Mouse (Mus musculus) MEL (cell line): Measurements from ENCODE around the gene Ccdc141. TPM values are rescaled to one million over a fixed set of nuclear protein-coding genes. Genes with fewer than 3 reads are reported as not detected.

Experiments
- DNase-seq: peaks from one replicate; pipeline ENCODE4 v3.0.0; 2011; ENCODE audit warnings: low read depth, low spot score
- H3K27ac ChIP-seq: 2 replicates; pipeline ENCODE4 v1.5.1; 2012; ENCODE audit warnings: low read depth, mild to moderate bottlenecking, control low read depth, low read length, moderate library complexity; ENCODE audit not compliant: control insufficient read depth
- H3K27me3 ChIP-seq, 2 experiments: fragments of 150-350 bp in 1 of 2; sonication (generic) in 1 of 2; 2 replicates each; pipeline ENCODE4 v1.6.1; 2012; ENCODE audit warnings: low read length in 2 of 2, mild to moderate bottlenecking in 2 of 2, improper control_type of control experiment in 1 of 2, moderate library complexity in 1 of 2; ENCODE audit not compliant: insufficient read depth in 2 of 2, control insufficient read depth in 1 of 2
- H3K36me3 ChIP-seq, 2 experiments: 2 replicates each; pipeline ENCODE4 v1.6.1; 2012 to 2014; ENCODE audit warnings: low read length in 2 of 2, improper control_type of control experiment in 1 of 2, inconsistent platforms in 1 of 2, mild to moderate bottlenecking in 1 of 2; ENCODE audit not compliant: insufficient read depth in 2 of 2, control insufficient read depth in 1 of 2
- H3K4me1 ChIP-seq, 2 experiments: fragments of 150-350 bp in 1 of 2; sonication (generic) in 1 of 2; 2 replicates each; pipeline ENCODE4 v1.6.1; 2012; ENCODE audit warnings: low read length in 2 of 2, improper control_type of control experiment in 1 of 2, mild to moderate bottlenecking in 1 of 2; ENCODE audit not compliant: insufficient read depth in 2 of 2, control insufficient read depth in 1 of 2
- H3K4me3 ChIP-seq, 2 experiments: fragments of 150-350 bp in 1 of 2; sonication (generic) in 1 of 2; 2 replicates each; pipeline ENCODE4 v1.5.1; 2012; ENCODE audit warnings: low read depth in 2 of 2, low read length in 2 of 2, mild to moderate bottlenecking in 2 of 2, moderate library complexity in 2 of 2, control low read depth in 1 of 2, improper control_type of control experiment in 1 of 2; ENCODE audit not compliant: control insufficient read depth in 1 of 2, insufficient read depth in 1 of 2
- H3K79me2 ChIP-seq: 2 replicates; pipeline ENCODE4 v1.6.1; 2012; ENCODE audit warnings: mild to moderate bottlenecking, low read length, moderate library complexity; ENCODE audit not compliant: control insufficient read depth, poor library complexity, insufficient read depth
- H3K9ac ChIP-seq: 2 replicates; pipeline ENCODE4 v1.6.1; 2012; ENCODE audit warnings: low read depth, mild to moderate bottlenecking, control low read depth, low read length, moderate library complexity; ENCODE audit not compliant: control insufficient read depth, poor library complexity, severe bottlenecking
- H3K9me3 ChIP-seq: fragments of 150-350 bp; sonication (generic); replicated peaks from 2 replicates; pipeline ENCODE4 v1.6.1; 2012; ENCODE audit warnings: mild to moderate bottlenecking, low read length, improper control_type of control experiment, moderate library complexity; ENCODE audit not compliant: insufficient read depth
- CHD1 ChIP-seq: IDR thresholded peaks from 2 replicates; pipeline ENCODE4 v1.6.1; 2012; ENCODE audit warnings: low read depth, mild to moderate bottlenecking, inconsistent platforms, low read length, improper control_type of control experiment
- CHD2 ChIP-seq: IDR thresholded peaks from 2 replicates; pipeline ENCODE4 v1.6.1; 2011; ENCODE audit warnings: low read length, improper control_type of control experiment
- CTCF ChIP-seq, 3 experiments: IDR thresholded peaks in 2 of 3; conservative IDR thresholded peaks in 1 of 3; 2 replicates each; pipeline ENCODE4 v1.5.1; 2011 to 2012; ENCODE audit warnings: low read length in 3 of 3, low read depth in 2 of 3, mild to moderate bottlenecking in 2 of 3, improper control_type of control experiment in 1 of 3, inconsistent platforms in 1 of 3, mixed read lengths in 1 of 3, moderate library complexity in 1 of 3; ENCODE audit not compliant: control insufficient read depth in 1 of 3, insufficient read depth in 1 of 3, poor library complexity in 1 of 3, severe bottlenecking in 1 of 3
- EP300 ChIP-seq, 2 experiments: IDR thresholded peaks; 2 replicates each; pipeline ENCODE4 v1.6.1; 2011; ENCODE audit warnings: improper control_type of control experiment in 2 of 2, low read length in 2 of 2, low read depth in 1 of 2, mild to moderate bottlenecking in 1 of 2
- ETS1 ChIP-seq: IDR thresholded peaks from 2 replicates; pipeline ENCODE4 v1.6.1; 2012; ENCODE audit warnings: low read depth, mild to moderate bottlenecking, inconsistent platforms, low read length, improper control_type of control experiment, moderate library complexity
- GABPA ChIP-seq: IDR thresholded peaks from 2 replicates; pipeline ENCODE4 v1.6.1; 2012; ENCODE audit warnings: low read depth, mild to moderate bottlenecking, inconsistent platforms, low read length, improper control_type of control experiment, moderate library complexity
- GATA1 ChIP-seq: IDR thresholded peaks from 2 replicates; pipeline ENCODE4 v1.6.1; 2011; ENCODE audit warnings: low read depth, low read length, improper control_type of control experiment
- KAT2A ChIP-seq: conservative IDR thresholded peaks from 2 replicates; pipeline ENCODE4 v1.6.1; 2012; ENCODE audit warnings: low read depth, low read length, improper control_type of control experiment, inconsistent platforms
- MYC ChIP-seq: IDR thresholded peaks from 2 replicates; pipeline ENCODE4 v1.6.1; 2011; ENCODE audit warnings: low read depth, mild to moderate bottlenecking, low read length, improper control_type of control experiment, moderate library complexity
- NRF1 ChIP-seq: IDR thresholded peaks from 2 replicates; pipeline ENCODE4 v1.6.1; 2014; ENCODE audit warnings: low read depth, mild to moderate bottlenecking, inconsistent platforms, low read length, improper control_type of control experiment, moderate library complexity; ENCODE audit not compliant: poor library complexity, insufficient read depth, severe bottlenecking
- POLR2A ChIP-seq, 2 experiments: IDR thresholded peaks; 2 replicates each; pipeline ENCODE4 v1.6.1; 2011 to 2012; ENCODE audit warnings: low read length in 2 of 2, mild to moderate bottlenecking in 2 of 2, control low read depth in 1 of 2, improper control_type of control experiment in 1 of 2, low read depth in 1 of 2, moderate library complexity in 1 of 2; ENCODE audit not compliant: control insufficient read depth in 1 of 2, insufficient read depth in 1 of 2, poor library complexity in 1 of 2
- RAD21 ChIP-seq: IDR thresholded peaks from 2 replicates; pipeline ENCODE4 v1.6.1; 2011; ENCODE audit warnings: mild to moderate bottlenecking, low read depth, low read length, improper control_type of control experiment
- SIN3A ChIP-seq: IDR thresholded peaks from 2 replicates; pipeline ENCODE4 v1.6.1; 2012; ENCODE audit warnings: low read length, improper control_type of control experiment, inconsistent platforms
- SMC3 ChIP-seq: IDR thresholded peaks from 2 replicates; pipeline ENCODE4 v1.6.1; 2011; ENCODE audit warnings: low read depth, low read length, improper control_type of control experiment
- TAL1 ChIP-seq: IDR thresholded peaks from 2 replicates; pipeline ENCODE4 v1.6.1; 2012; ENCODE audit warnings: mild to moderate bottlenecking, inconsistent platforms, low read length, moderate library complexity, mixed read lengths
- TCF12 ChIP-seq: IDR thresholded peaks from 2 replicates; pipeline ENCODE4 v1.6.1; 2014; ENCODE audit warnings: low read depth, mild to moderate bottlenecking, inconsistent platforms, low read length, improper control_type of control experiment, moderate library complexity
- UBTF ChIP-seq: IDR thresholded peaks from 2 replicates; pipeline ENCODE4 v1.6.1; 2012; ENCODE audit warnings: low read depth, mild to moderate bottlenecking, inconsistent platforms, low read length, improper control_type of control experiment, moderate library complexity, borderline replicate concordance; ENCODE audit not compliant: insufficient read depth
- USF2 ChIP-seq, 2 experiments: IDR thresholded peaks; 2 replicates each; pipeline ENCODE4 v1.6.1; 2011 to 2012; ENCODE audit warnings: improper control_type of control experiment in 2 of 2, low read length in 2 of 2, borderline replicate concordance in 1 of 2, inconsistent platforms in 1 of 2, low read depth in 1 of 2, mild to moderate bottlenecking in 1 of 2; ENCODE audit not compliant: insufficient read depth in 1 of 2
- ZKSCAN1 ChIP-seq: IDR thresholded peaks from 2 replicates; pipeline ENCODE4 v1.6.1; 2012; ENCODE audit warnings: low read depth, mild to moderate bottlenecking, inconsistent platforms, low read length, improper control_type of control experiment, moderate library complexity
- ZMIZ1 ChIP-seq: IDR thresholded peaks from 2 replicates; pipeline ENCODE4 v1.6.1; 2012; ENCODE audit warnings: low read depth, mild to moderate bottlenecking, inconsistent platforms, low read length, improper control_type of control experiment, moderate library complexity
- polyA plus RNA-seq, 2 experiments: library from polyadenylated mRNA; stranded (reverse) in 1 of 2; unstranded in 1 of 2; fragments of >175 nt in 1 of 2; fragments of >200 nt in 1 of 2; gene quantifications; 2 replicates each; pipeline versions ENCODE4 v1.2.1 to v1.2.4; 2012; ENCODE audit warnings: low replicate concordance in 2 of 2, low read depth in 1 of 2; ENCODE audit not compliant: insufficient read length in 2 of 2, insufficient read depth in 1 of 2, missing spikeins in 1 of 2
- total RNA-seq: library from RNA; depleted of rRNA; stranded (reverse); fragments of 300-350 nt; gene quantifications from 2 replicates; pipeline ENCODE4 v1.2.3, GENCODE M21; 2012

The Ccdc141 gene
- total and polyA plus RNA-seq, 3 experiments, result 0.54 to 1.1 TPM; not detected in 1

DNA sequence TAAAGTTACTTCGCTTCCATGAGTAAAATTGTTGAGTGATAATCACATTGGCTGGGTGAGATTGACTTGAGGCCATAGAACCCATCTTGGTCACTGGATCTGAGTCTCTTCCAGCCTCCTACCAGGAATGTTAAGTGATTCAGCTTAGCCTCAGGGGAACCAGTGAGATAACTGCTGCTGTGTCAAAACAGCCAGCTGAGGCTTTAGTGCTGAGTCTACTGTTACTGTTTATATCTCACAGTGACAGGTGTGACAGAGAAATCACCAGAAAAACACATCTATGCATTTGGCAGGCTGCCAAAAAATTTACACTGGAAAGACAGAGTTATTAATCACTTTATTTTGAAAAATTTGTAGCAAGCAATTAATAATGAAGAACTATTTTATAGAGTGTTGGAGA is 43.5 kb downstream of the Ccdc141 start:
- no peak overlapping the region for H3K27ac ChIP-seq
- H3K9ac ChIP-seq, result no peak overlapping the region
- TF ChIP-seq TCF12 (peak; percentile 43), ZKSCAN1 (no peak), CHD2 (no peak), MYC (no peak), GATA1 (0 out of 2 replicates have a peak, but pooled peaks have one; percentile 24), ZMIZ1 (no peak), SIN3A (0 out of 2 replicates have a peak, but pooled peaks have one; percentile 35), TAL1 (peak; percentile 53; the same call in 1 of the 2 replicates), UBTF (no peak), ETS1 (peak; percentile 50; the same call in 1 of the 2 replicates), EP300 (IDR thresholded peaks at IDR 0.05; ENCODE audit: low read depth in 1 of 2, low read length in 2 of 2) (peak; percentile 52 to 66; a peak in 3 of 4 replicates)
- H3K4me3 ChIP-seq, result no peak overlapping the region
- no peaks in the 10 kb centered on the region for H3K27me3 ChIP-seq
- no peaks in the 10 kb centered on the region for H3K9me3 ChIP-seq
- H3K79me2 ChIP-seq, result no peaks in the 10 kb centered on the region
- DNase-seq, result peak; percentile 49
- H3K4me1 ChIP-seq, result no peaks in the 10 kb centered on the region
- peaks cover 0 to 3% of the 10 kb centered on the region in 2 experiments; a peak in 1 of 4 replicates for H3K36me3 ChIP-seq

DNA sequence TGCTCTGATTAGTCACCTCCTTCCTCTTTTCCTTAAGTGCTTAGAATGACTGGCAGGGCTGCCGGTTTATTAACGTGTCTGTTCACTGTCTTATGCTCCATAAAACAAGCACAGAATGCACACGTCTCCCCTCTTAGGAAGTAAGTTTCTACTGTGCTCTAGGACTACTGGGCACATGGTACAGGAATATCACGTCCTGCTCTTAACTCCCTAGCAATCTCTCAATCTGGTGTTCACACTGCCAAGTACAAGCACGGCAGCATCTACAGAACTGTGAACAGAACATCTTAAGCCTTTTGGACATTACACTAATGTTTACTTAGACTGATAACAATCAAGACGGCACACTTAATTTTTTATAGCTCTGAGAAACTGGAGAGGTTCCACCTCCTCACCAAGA is 52.3 kb downstream of the Ccdc141 start:
- Histone ChIP-seq H3K36me3 (no peaks in the 10 kb centered on the region), H3K9ac (no peak overlapping the region), H3K27me3 (no peaks in the 10 kb centered on the region), H3K4me1 (no peaks in the 10 kb centered on the region), H3K79me2 (no peaks in the 10 kb centered on the region), H3K27ac (no peak overlapping the region), H3K4me3 (no peak overlapping the region), H3K9me3 (no peaks in the 10 kb centered on the region)
- no peak for TF ChIP-seq USF2 (IDR thresholded peaks at IDR 0.05; ENCODE audit: borderline replicate concordance in 1 of 2, insufficient read depth in 1 of 2, low read depth in 1 of 2, low read length in 2 of 2)
- no peak for TF ChIP-seq KAT2A
- no peak for TF ChIP-seq GABPA
- no peak for TF ChIP-seq CHD1
- no peak for TF ChIP-seq SMC3
- no peak for TF ChIP-seq CTCF (IDR thresholded peaks at IDR 0.05 in 2 of 3, conservative IDR thresholded peaks at IDR 0.05 in 1 of 3; ENCODE audit: control insufficient read depth in 1 of 3, insufficient read depth in 1 of 3, low read depth in 2 of 3, low read length in 3 of 3, poor library complexity in 1 of 3, severe bottlenecking in 1 of 3)
- no peak for TF ChIP-seq POLR2A (IDR thresholded peaks at IDR 0.05; ENCODE audit: control insufficient read depth in 1 of 2, insufficient read depth in 1 of 2, low read depth in 1 of 2, low read length in 2 of 2, poor library complexity in 1 of 2)
- TF ChIP-seq RAD21, result no peak
- TF ChIP-seq NRF1, result no peak
- DNase-seq, result no peak
